ENCODE assay signal across 8 mouse cellular contexts in genomic region chr1:189830797-189831232, GRCm38 (mm10).
DNase-seq lines count a peak whose midpoint lies in the region; ATAC-seq lines count a peak whose summit lies in the region.

No protein-coding gene starts in this region.

- peaks cover 14% of the 10 kb centered on the region for H3K4me1 ChIP-seq in midbrain, embryonic 12.5 days
- peaks cover 10% of the 10 kb centered on the region for H3K4me1 ChIP-seq in midbrain, embryonic 15.5 days

- no peaks in the 10 kb centered on the region for H3K9me3 ChIP-seq in midbrain, embryonic 12.5 days
- H3K9me3 ChIP-seq in midbrain, embryonic 15.5 days, result no peaks in the 10 kb centered on the region

- no peak overlapping the region for H3K4me3 ChIP-seq in midbrain, embryonic 12.5 days
- H3K4me3 ChIP-seq in midbrain, embryonic 15.5 days, result no peak overlapping the region

- no peak overlapping the region for H3K27ac ChIP-seq in midbrain, embryonic 12.5 days (replicated peaks)
- no peak overlapping the region for H3K27ac ChIP-seq in midbrain, embryonic 15.5 days

- no peak overlapping the region for H3K4me2 ChIP-seq in midbrain, embryonic 12.5 days (replicated peaks)
- H3K4me2 ChIP-seq in midbrain, embryonic 15.5 days, result no peak overlapping the region; the same call in 1 of the 2 replicates

- H3K9ac ChIP-seq in midbrain, embryonic 12.5 days (replicated peaks), result 0 out of 2 replicates have a peak overlapping the region, but pooled peaks have one; percentile 16
- no peak overlapping the region for H3K9ac ChIP-seq in midbrain, embryonic 15.5 days

- peak; percentile 46 for DNase-seq in embryo, embryonic 11 days
- peak; percentile 33 for DNase-seq in large intestine, adult 2 months (ENCODE audit: low read depth, low spot score)
- DNase-seq in thymus, postnatal 10 days (ENCODE audit: low spot score in 2 of 2), result peak; percentile 95 to 98
- no peak for DNase-seq in ovary, adult 18-20 months (ENCODE audit: low spot score)
- no peak for DNase-seq in lung, postnatal 36 days

- H3K27me3 ChIP-seq in midbrain, embryonic 12.5 days, result no peaks in the 10 kb centered on the region
- no peaks in the 10 kb centered on the region for H3K27me3 ChIP-seq in midbrain, embryonic 15.5 days (replicated peaks)

- no peaks in the 10 kb centered on the region for H3K36me3 ChIP-seq in midbrain, embryonic 12.5 days
- H3K36me3 ChIP-seq in midbrain, embryonic 15.5 days (replicated peaks), result no peaks in the 10 kb centered on the region

- WGBS in midbrain, embryonic 12.5 days, result 18% methylated on average over 12 of the region's 12 CpGs
- 14% methylated on average over 12 of the region's 12 CpGs for WGBS in midbrain, embryonic 15.5 days
- WGBS in large intestine, adult 2 months, result 20% methylated on average over 12 of the region's 12 CpGs

- ATAC-seq in midbrain, embryonic 12.5 days (ENCODE audit: low FRiP score, low read depth), result no peak
- no peak for ATAC-seq in midbrain, embryonic 15.5 days (replicated peaks)
- ATAC-seq in erythroblast, adult 5-6 weeks (replicated peaks; ENCODE audit: low FRiP score, poor library complexity, severe bottlenecking), result no peak

Comparison
In these comparisons a context has a peak if more than half of its experiments do, and no peak if none do; other contexts are left out.
1. DNase-seq: peak in embryo, embryonic 11 days (single experiment), large intestine, adult 2 months (single experiment) and thymus, postnatal 10 days (2 of 2); none in ovary, adult 18-20 months (single experiment) and lung, postnatal 36 days (single experiment).